Mouse (Mus musculus) liver, postnatal 0 days (tissue): ENCODE data around the gene Xbp1.

ENCODE experiments used
- CTCF ChIP-seq: sonication (generic); IDR thresholded peaks from 2 replicates; pipeline ENCODE4 v1.5.1; 2016; ENCODE audit warnings: antibody characterized with exemption, low read depth
- EP300 ChIP-seq: IDR thresholded peaks from 2 replicates; pipeline ENCODE4 v1.6.1; 2016; ENCODE audit warnings: antibody characterized with exemption, low read depth, mild to moderate bottlenecking

- TF ChIP-seq CTCF: no peak
- TF ChIP-seq EP300: no peak
Measured at GRCm38 (mm10) chr11:5565596-5565995, 45.1 kb downstream of the Xbp1 start.
